Mouse (Mus musculus) layer of hippocampus, adult 18-20 months (tissue): Measurements from ENCODE around the gene Inpp5k. TPM values are rescaled to one million over a fixed set of nuclear protein-coding genes. Genes with fewer than 3 reads are reported as not detected.

Experiments
- DNase-seq, 2 experiments: peaks; one replicate each; pipeline ENCODE4 v3.0.0; 2022; ENCODE audit warnings: low spot score in 2 of 2
- total RNA-seq, 2 experiments: library from RNA; stranded (reverse); gene quantifications; 2 replicates each; pipeline ENCODE4 v1.2.3; 2021

The Inpp5k gene
- total RNA-seq, 2 experiments from 2014 or later = 40.2 to 45.2 TPM

GRCm38 (mm10) chr11:75619133-75619532 is 11.7 kb upstream of the Inpp5k start:
- DNase-seq = no peak

GRCm38 (mm10) chr11:75620136-75620780 is 10.5 kb upstream of the Inpp5k start:
- DNase-seq = peak in 1 of 2 experiments; percentile 65

DNA sequence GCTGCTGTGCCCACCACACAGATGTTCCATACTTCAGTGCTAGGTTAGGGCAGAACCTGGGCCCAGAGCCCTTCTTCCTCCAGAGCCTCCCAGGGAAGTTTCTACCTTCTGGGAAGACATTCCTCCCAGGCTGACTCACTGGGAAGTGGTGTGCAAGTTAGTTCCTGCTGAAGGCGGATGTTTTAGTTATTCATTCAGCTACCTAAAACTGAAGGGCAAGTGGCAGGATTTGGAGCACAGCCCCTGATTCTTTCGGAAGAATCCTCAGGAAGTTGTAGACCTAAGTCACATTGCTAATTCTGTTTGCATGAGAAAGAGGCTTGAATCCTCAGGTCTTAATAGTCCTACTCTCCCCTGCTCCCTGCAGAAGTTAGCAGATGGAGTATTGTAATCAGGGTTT is 9.4 kb upstream of the Inpp5k start:
- no peak for DNase-seq

DNA sequence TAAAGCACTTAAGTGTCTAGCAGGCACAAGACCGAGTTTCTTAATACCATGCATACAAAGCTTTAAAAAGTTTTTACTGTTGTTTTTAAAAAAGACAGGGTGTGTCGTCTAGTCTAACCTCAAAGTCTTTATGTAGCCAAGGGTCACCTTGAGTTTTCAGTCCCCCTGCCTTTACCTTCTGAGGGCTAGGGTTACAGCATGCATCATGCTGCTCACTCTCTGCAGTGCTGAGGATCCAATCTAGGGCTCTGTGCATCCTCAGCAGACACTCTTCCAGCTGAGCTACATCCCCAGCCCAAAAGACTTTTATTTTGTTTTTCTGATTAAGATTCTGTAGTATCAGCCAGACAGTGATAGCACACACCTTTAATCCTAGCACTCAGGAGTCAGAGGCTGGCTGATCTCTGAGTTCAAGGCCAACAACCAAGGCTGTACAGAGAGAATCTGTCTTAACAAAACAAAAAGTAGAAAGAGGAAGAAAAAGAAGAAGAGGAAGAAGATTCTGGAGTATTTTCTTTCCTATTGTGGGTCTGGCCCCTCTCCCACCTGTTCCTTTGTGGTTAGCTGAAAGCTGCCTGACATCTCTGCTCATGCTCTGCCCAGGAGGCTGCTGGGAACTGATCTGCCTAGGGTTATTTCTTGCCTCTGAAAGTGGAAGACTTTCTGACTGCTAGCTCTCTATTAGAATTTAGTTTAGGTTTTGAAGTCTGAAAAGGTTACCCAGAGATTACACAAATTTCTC is 8.0 kb upstream of the Inpp5k start:
- no peak for DNase-seq

DNA sequence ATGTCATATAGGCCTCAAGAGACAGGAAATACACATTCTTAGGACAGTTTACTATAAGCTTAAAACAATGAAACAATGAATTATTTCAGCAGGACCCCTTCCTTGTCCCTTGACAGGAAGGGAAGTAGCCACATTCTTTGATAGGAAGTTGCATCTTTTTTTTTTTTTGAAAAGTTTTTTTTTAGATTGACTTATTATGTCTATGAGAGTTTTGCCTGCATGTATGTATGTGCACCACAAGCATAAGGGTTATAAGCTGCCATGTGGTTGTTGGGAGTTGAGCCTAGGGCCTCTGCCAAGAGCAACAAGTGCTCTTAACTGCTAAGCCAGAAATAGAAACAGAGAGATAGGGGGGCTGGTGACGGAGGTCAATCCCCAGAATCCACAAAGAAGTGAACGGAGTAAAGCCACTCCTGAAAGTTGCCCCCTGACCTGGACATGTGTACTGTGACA is 6.7 kb upstream of the Inpp5k start:
- DNase-seq = no peak

GRCm38 (mm10) chr11:75625820-75626219 is 5.0 kb upstream of the Inpp5k start:
- DNase-seq = peak; percentile 47 to 70

- no peak for DNase-seq
These were observed 690 bp upstream of the Inpp5k start for GRCm38 (mm10) chr11:75630098-75630497.

- no peak for DNase-seq
These were observed 905 bp downstream of the Inpp5k start for GRCm38 (mm10) chr11:75631561-75632225.

DNA sequence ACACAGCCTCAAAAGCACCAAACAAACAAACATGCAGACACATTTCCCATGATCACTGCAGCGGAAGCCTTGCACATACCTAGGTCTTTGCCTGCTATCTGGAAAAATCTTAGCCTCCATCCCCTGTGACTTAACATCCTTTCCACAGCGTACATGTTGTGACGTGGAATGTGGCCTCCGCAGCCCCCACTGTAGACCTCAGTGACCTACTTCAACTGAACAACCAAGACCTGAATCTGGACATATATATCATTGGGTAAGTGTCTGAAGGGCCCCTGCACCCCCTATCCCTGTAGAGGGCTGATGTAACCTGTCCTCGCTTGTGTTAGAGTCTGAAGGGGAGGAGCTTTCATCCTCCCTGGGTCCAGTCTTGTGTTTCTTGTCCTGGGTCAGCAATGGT is 2.1 kb downstream of the Inpp5k start:
- DNase-seq = no peak

- no peak for DNase-seq
These were observed 4.0 kb downstream of the Inpp5k start for GRCm38 (mm10) chr11:75634801-75635200.

DNA sequence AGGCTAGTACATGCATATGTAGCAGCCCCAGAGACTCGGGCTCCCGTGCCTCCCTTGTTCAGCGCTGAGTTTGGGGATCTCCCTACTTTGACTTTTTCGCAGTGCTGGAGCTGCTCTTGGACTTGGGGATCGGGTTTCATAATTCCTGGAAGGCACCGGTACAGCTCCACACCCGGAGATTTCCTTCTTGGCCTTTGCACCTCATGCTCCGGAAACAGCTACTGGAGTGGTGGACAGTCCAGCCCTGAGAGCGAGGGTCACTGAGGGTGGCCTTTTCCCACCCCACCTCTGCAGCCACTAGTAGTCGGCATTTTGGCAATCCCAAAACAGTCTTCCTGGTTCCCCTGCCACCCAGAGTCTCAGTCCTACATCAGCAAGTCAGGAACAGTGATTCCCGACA is 4.5 kb downstream of the Inpp5k start:
- DNase-seq = no peak

DNA sequence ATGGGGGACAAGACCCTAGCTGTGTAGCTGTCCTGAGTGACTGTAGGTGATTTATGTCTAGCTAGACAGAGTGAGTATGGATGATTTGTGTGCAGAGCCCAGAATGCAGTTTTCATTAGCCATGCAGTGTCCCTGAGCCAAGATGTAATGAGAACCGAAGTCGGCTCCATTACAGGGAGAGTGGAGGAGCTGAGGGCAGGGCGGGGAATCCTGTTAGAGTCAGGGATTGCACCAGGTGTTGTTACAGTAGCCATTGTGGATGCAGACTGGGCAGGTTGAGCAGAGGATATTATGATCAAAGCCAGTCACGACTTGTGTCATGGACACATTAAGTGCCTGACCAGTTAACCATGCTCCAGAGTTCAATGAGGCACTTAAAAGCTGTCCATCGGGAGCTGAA is 12.5 kb downstream of the Inpp5k start:
- no peak for DNase-seq

- no peak for DNase-seq
These were observed 13.9 kb downstream of the Inpp5k start for GRCm38 (mm10) chr11:75644684-75645083.

DNA sequence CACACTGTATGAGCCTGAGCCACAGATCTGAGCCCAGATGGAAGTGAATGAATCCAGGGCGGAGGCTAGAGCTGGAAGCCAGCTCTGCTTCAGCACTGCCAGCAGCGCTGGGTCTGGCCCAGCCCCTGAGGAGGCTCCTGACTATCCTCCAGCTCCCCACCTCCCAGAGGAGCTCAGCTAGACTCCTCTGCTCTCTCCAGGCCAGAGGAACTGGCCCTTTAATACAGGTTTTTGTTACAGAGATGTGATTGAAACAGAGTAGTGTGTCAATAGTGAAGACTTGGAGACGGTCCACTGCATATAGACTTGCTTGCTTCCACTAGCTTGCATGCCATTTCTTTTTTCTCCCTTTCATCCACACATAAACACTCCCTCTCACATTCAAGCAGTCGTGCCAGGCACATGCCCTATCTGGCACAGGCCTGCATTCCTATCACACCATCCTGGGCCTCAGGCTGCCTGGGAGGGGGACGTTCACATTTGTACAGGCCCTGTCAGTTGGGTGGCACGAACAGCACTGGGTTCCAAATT is 17.0 kb downstream of the Inpp5k start:
- peak; percentile 47 to 74 for DNase-seq

DNA sequence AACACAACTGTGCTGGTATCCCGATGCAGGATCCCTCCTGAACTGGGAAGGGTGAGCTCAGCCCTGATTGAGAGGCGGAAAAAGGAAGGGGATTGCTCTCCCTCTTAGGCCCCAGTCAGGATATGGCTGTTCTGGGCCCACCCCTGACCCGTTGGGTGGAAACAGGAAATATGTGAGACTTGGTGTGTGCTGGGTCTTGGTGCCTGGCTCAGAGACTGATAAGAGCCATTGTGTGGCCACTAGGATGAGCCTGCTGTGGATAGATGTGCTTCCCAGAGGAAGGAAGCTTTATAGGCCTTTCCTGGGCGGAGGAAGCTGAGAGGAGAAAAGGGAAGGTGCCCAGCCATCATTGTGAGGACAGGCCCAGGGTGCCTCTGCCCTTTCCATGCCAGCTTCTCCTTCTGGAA is 18.4 kb downstream of the Inpp5k start:
- DNase-seq = no peak

DNA sequence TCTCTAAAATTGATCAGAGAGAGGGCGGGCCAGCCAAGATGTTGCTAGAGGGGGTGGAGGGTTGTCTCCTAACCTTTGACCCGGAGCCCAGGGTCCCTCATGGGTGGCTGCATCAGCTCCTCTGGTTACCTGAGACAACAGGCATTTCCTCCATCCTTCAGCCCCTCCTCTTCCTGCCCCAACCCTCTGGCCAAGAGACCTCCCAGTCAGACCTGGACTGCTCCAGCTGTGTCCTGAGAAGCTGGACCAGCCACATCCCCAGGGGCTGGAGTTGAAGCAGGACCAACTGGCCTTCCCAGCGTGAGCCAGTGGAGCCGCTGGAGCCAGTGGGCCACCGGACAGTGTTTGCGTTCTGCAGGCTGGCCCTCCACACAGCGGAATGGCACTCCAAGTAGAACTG is 19.5 kb downstream of the Inpp5k start, which contains the start of gene Myo1c:
Myo1c (plus strand) TSS at position 194 of the 400 bp plus-strand sequence.
- DNase-seq = no peak

DNA sequence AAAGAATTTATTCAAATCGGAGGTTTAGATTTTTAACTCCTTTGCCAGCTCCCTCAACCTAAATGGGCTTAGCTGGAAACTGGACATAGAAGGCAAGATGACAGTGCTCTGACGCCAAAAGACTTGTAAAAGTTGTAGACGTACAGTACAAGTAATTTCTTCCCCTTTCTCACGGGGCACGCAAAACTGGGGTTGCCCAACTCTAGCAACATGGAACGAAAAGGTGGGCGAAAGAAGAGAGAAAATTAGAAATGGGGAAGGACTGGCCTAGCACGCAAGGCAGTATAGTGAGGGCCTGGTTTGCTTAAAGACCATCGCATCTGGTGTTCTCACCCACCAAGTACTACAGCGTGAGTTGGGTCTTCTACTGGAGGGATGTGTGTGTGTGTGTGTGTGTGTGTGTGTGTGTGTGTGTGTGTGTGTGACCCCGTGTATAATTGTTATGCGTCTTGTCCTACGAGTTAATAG is 20.2 kb downstream of the Inpp5k start:
- no peak for DNase-seq

- peak; percentile 73 to 74 for DNase-seq
These were observed 20.8 kb downstream of the Inpp5k start for GRCm38 (mm10) chr11:75651426-75652221.

- no peak for DNase-seq
These were observed 21.6 kb downstream of the Inpp5k start for GRCm38 (mm10) chr11:75652222-75652941.
